Mouse (Mus musculus): ENCODE data around the gene Slc15a5. TPM values are rescaled to one million over a fixed set of nuclear protein-coding genes. Genes with fewer than 3 reads are reported as not detected.

The Slc15a5 gene
- polyA plus RNA-seq, 1 experiment, result not detected

DNA sequence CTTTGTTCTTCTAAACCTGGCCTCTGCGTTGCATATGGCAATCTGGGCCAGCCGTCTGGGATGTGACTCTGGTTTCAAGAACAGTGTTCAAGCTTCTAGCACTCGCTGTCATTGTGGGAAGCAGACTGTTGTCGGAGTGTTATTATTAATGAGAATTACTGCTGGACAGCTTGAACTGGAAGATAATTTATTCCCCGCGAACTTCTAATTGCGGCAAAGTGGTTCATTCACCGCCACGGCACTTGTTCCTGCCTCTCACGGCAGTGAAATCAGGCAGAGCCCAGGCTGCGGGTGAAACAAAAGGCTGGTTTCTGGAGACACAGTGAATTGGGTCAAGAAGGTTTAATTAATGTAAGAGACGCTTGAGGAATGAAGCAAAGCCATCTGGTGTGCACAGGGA is 99.9 kb downstream of the Slc15a5 start:
- no peaks in the 10 kb centered on the region for H3K4me1 ChIP-seq
- no peak for TF ChIP-seq GATA1 (IDR thresholded peaks at IDR 0.05; ENCODE audit: borderline replicate concordance, low read length)
- no peak for TF ChIP-seq FLI1 (IDR thresholded peaks at IDR 0.05; ENCODE audit: low read length)
- H3K36me3 ChIP-seq (replicated peaks; ENCODE audit: low read length), result no peaks in the 10 kb centered on the region
- no peak overlapping the region for H3K4me3 ChIP-seq (replicated peaks)
- peaks cover 55% of the 10 kb centered on the region for H3K9me3 ChIP-seq
- H3K27me3 ChIP-seq (replicated peaks), result no peaks in the 10 kb centered on the region

DNA sequence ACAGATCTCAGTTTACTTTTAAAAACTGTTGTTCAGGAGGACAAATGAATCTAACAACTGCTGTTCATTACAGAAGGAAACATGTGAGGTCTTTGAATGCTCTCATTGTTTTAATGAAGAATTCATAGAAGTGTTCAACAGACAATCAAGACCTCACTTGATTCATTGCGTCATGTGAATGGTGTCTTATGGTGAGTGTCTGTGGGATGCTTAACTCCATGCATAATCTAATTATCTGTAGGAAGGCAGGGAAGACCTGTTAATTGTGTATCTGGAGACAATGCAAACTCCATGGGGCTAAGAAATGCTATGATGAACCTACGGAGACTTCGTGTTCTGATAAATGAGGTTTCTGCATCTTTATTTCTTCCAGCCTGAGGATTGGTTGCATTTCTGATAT is 103.7 kb downstream of the Slc15a5 start:
- Histone ChIP-seq H3K36me3 (replicated peaks; ENCODE audit: low read length) (no peaks in the 10 kb centered on the region), H3K27me3 (replicated peaks) (no peaks in the 10 kb centered on the region), H3K9me3 (peaks cover 51% of the 10 kb centered on the region), H3K4me1 (no peaks in the 10 kb centered on the region), H3K4me3 (replicated peaks) (no peak overlapping the region)
- TF ChIP-seq FLI1 (IDR thresholded peaks at IDR 0.05; ENCODE audit: low read length) (no peak), GATA1 (IDR thresholded peaks at IDR 0.05; ENCODE audit: borderline replicate concordance, low read length) (no peak)

DNA sequence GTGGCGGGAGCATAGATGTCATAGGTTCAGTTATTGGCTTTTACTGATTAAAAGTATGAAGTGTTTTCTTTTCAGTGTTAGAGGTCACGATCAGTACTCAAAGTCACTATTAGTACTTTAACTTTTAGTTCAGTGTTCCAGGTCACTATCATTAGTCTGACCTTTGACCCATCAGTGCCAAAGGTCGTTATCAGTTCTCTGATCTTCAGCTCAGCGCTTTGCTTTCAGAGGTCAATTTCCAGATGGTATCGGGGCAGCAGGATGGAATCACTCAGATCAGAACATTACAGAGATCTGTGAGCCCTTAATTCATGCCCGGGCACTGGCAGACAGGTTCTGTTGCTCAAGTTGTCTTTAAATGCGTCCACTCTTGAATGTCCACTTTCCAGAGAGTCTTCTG is 116.0 kb downstream of the Slc15a5 start:
- Histone ChIP-seq H3K4me1 (no peaks in the 10 kb centered on the region), H3K9me3 (peaks cover 53% of the 10 kb centered on the region), H3K4me3 (replicated peaks) (no peak overlapping the region), H3K36me3 (replicated peaks; ENCODE audit: low read length) (no peaks in the 10 kb centered on the region), H3K27me3 (replicated peaks) (no peaks in the 10 kb centered on the region)
- TF ChIP-seq GATA1 (IDR thresholded peaks at IDR 0.05; ENCODE audit: borderline replicate concordance, low read length) (no peak), FLI1 (IDR thresholded peaks at IDR 0.05; ENCODE audit: low read length) (no peak)

DNA sequence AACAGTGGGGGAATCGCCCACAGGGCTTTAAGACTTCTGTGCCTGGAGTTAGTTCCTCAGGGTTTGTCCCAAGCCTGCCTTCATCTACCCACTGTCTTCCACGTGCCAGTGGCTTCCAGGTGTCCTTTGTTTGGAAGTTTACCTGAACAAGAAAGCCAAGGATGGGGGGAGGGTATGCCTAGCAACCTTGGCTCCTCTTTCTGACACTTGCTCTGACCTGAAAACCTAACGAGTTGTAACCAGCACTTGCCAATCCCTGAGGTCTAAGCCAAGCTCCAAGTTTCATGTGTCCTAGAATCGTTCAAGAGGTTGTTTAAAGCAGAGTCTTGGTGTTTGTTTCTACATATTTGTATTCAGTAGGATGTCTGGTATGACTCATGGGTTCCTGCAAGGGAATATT is 116.9 kb downstream of the Slc15a5 start:
- Histone ChIP-seq H3K9me3 (peaks cover 58% of the 10 kb centered on the region), H3K27me3 (replicated peaks) (no peaks in the 10 kb centered on the region), H3K4me1 (no peaks in the 10 kb centered on the region), H3K4me3 (replicated peaks) (no peak overlapping the region), H3K36me3 (replicated peaks; ENCODE audit: low read length) (no peaks in the 10 kb centered on the region)
- no peak for TF ChIP-seq GATA1 (IDR thresholded peaks at IDR 0.05; ENCODE audit: borderline replicate concordance, low read length)
- no peak for TF ChIP-seq FLI1 (IDR thresholded peaks at IDR 0.05; ENCODE audit: low read length)

DNA sequence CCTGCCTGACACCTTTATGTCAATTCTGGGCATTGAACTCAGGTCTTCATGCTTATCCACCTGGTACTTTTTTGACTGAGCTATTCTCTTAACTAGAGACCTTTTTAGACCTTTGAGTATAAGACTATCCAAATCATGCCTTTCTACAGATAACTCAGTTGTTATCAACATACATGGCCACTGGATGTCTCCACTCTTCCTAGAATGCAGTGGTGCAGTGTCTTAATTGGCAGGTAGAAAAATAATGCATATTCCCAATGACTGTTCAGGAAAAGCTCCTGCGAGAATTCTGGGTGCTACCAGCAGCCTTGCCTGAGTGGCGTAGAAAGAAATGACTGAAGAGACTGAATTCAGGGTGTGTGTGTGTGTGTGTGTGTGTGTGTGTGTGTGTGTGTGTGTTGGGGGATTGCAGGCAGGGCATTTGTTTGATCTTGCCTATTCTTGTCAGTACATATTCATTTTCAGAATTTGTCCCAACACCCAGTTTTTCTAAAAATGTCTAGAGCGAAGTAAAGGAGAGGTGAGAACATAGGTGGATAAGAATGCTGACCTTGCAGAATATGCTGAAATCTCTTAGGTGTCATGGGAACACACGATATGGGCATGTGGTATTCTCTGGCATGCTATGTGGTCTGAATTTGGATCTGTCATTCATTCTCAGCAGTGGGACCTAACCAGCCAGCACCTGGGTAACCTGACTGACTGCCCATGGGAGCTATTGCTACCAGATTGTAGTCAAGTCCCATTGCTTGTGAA is 119.5 kb downstream of the Slc15a5 start:
- peaks cover 43% of the 10 kb centered on the region for H3K9me3 ChIP-seq

DNA sequence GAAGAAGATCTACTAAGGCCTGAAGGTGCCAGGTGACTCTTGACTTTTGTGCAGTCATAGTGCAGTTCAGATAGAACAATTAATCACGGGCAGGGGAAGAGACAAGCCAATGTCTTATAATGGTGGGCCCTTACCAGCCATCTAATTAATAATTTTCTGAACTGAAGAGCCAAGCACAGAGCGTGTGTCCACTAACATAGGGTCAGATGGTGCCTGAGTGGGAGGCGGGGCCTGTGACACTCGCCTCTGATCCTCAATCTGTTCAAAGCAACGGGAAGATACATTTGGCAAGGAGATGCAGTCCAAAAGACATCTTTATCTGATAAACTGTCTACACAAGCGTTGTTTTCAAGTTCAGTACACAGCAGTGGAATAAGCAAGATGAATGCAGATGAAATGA is 122.1 kb downstream of the Slc15a5 start:
- Histone ChIP-seq H3K36me3 (replicated peaks; ENCODE audit: low read length) (no peaks in the 10 kb centered on the region), H3K4me3 (replicated peaks) (no peak overlapping the region), H3K4me1 (no peaks in the 10 kb centered on the region), H3K9me3 (peaks cover 27% of the 10 kb centered on the region), H3K27me3 (replicated peaks) (no peaks in the 10 kb centered on the region)
- TF ChIP-seq FLI1 (IDR thresholded peaks at IDR 0.05; ENCODE audit: low read length) (no peak), GATA1 (IDR thresholded peaks at IDR 0.05; ENCODE audit: borderline replicate concordance, low read length) (no peak)

More for the DNA sequence above, 119.5 kb downstream of the Slc15a5 start:
- Histone ChIP-seq H3K27me3 (replicated peaks) (no peaks in the 10 kb centered on the region), H3K36me3 (replicated peaks; ENCODE audit: low read length) (no peaks in the 10 kb centered on the region), H3K4me3 (replicated peaks) (no peak overlapping the region), H3K4me1 (no peaks in the 10 kb centered on the region)
- TF ChIP-seq FLI1 (IDR thresholded peaks at IDR 0.05; ENCODE audit: low read length) (no peak), GATA1 (IDR thresholded peaks at IDR 0.05; ENCODE audit: borderline replicate concordance, low read length) (no peak)

DNA sequence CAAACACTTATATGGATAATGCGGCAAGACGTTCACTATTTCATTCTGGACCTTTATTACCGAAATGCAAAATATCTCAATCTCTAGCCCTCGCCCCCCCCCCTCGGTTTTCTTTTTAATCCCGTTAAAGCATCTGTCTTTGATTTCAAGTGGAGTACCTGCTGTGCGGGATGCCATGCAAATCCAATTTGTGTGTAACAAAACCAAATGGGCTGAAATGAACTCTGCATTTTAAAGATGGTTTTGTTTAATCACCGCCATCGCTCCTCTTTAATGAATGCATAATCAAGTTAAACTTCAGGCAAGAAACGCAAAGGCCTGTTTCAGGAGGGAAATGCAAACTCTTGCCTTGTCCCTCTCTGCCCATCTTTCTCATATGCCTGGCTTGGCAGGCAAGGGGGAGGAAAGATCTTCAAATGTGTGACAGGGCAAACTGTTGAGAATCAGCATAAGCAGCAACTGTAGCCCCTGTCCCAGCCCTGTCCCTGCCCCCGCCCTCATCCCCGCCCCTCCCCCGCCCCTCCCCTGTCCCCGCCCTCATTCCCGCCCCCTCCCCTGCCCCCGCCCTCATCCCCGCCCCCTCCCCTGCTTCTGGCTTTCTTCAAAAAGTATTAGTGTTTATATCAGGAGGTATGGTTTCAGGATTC is 122.8 kb downstream of the Slc15a5 start:
- Histone ChIP-seq H3K4me3 (replicated peaks) (no peak overlapping the region), H3K4me1 (no peaks in the 10 kb centered on the region), H3K36me3 (replicated peaks; ENCODE audit: low read length) (no peaks in the 10 kb centered on the region), H3K9me3 (peaks cover 23% of the 10 kb centered on the region), H3K27me3 (replicated peaks) (no peaks in the 10 kb centered on the region)
- TF ChIP-seq GATA1 (IDR thresholded peaks at IDR 0.05; ENCODE audit: borderline replicate concordance, low read length), result no peak
- TF ChIP-seq FLI1 (IDR thresholded peaks at IDR 0.05; ENCODE audit: low read length), result no peak

DNA sequence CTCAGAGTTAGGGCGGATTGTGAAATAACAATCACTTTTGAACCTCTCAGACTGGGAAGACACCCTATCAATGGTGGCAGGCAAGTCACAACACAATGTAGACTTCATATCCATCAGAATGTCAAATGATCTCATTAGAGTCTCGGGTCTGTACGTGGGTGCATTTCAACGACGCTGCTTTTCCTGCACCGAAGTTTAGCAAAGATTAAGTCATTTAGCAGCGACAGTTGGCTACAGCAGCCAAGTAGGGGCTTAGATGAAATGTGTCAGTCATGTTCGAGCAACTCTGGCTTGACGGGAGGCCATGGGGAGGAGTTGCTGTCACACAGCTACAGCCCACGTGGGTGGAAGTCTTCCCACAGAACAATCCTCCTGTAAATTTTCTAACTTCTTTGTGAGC is 133.2 kb downstream of the Slc15a5 start:
- Histone ChIP-seq H3K27me3 (replicated peaks) (no peaks in the 10 kb centered on the region), H3K9me3 (peaks cover 25% of the 10 kb centered on the region), H3K4me3 (replicated peaks) (no peak overlapping the region), H3K36me3 (replicated peaks; ENCODE audit: low read length) (no peaks in the 10 kb centered on the region), H3K4me1 (no peaks in the 10 kb centered on the region)
- TF ChIP-seq GATA1 (IDR thresholded peaks at IDR 0.05; ENCODE audit: borderline replicate concordance, low read length) (no peak), FLI1 (IDR thresholded peaks at IDR 0.05; ENCODE audit: low read length) (no peak)

DNA sequence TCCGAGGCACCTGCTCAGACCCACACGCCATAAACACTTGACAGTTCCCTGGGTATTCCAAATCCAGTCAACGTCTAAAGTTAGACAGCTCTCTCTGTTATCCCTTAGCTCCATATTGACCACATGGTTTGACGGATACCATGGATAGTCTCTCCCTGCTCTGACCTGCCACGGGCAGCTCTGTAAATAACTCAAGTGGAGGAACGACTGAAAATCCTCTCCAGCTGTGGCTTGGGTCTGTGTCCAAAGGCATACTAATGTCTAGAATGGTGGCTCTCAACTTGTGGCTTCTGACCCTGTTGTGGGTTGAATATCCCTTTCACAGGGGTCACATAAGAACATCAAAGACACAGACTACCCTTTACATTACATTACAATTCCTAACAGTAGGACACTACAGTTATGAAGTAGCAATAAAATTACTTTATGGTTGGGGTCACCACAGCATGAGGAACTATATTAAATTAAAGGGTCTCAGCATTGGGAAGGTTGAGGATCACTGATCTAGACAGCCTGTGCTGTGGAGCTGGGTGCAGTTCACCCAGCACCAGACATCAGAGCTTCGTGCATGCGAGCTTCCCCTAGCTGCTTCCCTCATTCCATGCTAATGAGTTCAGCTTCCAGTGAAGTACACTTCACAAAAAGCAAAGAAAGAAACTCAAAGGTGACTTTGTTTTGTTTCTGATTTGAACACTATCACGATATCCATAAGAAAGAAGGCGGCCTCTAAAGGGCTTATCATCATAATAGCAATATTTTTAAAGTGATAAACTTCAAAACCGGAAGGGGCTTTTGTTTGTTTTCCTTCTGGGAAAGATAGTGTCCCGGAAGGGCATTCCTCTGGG is 139.1 kb downstream of the Slc15a5 start:
- no peak for TF ChIP-seq GATA1 (IDR thresholded peaks at IDR 0.05; ENCODE audit: borderline replicate concordance, low read length)
- no peak for TF ChIP-seq FLI1 (IDR thresholded peaks at IDR 0.05; ENCODE audit: low read length)
- Histone ChIP-seq H3K4me3 (replicated peaks) (no peak overlapping the region), H3K4me1 (no peaks in the 10 kb centered on the region), H3K27me3 (replicated peaks) (no peaks in the 10 kb centered on the region), H3K9me3 (peaks cover 20% of the 10 kb centered on the region), H3K36me3 (replicated peaks; ENCODE audit: low read length) (no peaks in the 10 kb centered on the region)
